Mouse (Mus musculus): ENCODE measurements around the gene Emp2. TPM values are rescaled to one million over a fixed set of nuclear protein-coding genes. Genes with fewer than 3 reads are reported as not detected.
A peak's percentile ranks its signal among the peaks of the same experiment; 100 is the strongest.

Emp2 gene
- polyA plus RNA-seq, 1 experiment from 2014 or later: 1.5 TPM

DNA sequence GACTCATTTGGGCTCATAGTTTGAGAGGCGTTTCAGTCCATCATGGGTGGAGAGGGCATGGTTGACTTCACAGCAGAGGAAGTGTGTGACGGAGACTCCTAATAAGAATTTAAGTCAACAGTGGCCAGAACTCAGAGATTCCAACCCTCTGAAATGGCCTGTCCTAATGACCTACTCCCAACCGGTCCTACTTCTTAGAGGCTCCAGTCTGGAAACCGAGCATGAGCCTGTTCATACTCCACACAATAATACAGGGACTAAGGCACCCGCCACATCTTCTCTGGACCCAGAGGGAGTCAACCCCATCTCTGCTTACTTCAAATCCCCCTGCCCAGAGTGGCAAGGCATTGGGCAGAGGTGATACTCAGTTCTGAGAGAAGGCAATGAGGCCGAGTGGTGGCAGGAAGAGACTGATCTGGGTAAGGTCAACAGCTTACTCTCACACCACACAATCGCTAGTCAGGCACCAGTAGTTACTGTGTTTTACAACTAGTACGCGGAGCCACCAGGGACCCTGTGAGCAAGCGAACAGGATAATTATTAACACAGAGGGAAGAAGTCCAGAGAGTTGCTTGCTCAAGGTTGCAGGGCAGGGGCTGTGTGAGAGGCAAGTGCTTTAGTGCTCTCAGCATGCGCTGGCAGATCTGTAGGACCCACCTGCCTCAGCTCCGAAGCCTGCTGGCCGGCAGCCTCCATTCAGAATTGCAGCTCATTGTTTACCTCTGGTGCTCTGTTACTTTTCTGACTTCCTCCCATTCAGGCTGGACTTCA lies 14.0 kb upstream of the Emp2 start:
- ATAC-seq (peak; percentile 27; the same call in 1 of the 2 replicates), DNase-seq (peak; percentile 21)
- H3K4me2 ChIP-seq (ENCODE audit: low read depth, low read length): 0 out of 2 replicates have a peak overlapping the region, but pooled peaks have one; percentile 9
- H3K9ac ChIP-seq (replicated peaks): no peak overlapping the region
- no peak for TF ChIP-seq CTCF (IDR thresholded peaks at IDR 0.05; ENCODE audit: low read depth)
- TF ChIP-seq EP300 (IDR thresholded peaks at IDR 0.05; ENCODE audit: low read depth): no peak
- H3K27me3 ChIP-seq (ENCODE audit: insufficient read depth, low read length): no peaks in the 10 kb centered on the region
- H3K27ac ChIP-seq (ENCODE audit: low read depth): no peak overlapping the region
- H3K36me3 ChIP-seq (replicated peaks; ENCODE audit: insufficient read depth, low read length): no peaks in the 10 kb centered on the region
- no peaks in the 10 kb centered on the region for H3K4me1 ChIP-seq (ENCODE audit: insufficient read depth)
- WGBS (ENCODE audit: insufficient replicate concordance): 51% methylated on average over 13 of the region's 13 CpGs
- no peaks in the 10 kb centered on the region for H3K9me3 ChIP-seq (ENCODE audit: low read length)
- no peak overlapping the region for H3K4me3 ChIP-seq (ENCODE audit: low read depth, low read length)

DNA sequence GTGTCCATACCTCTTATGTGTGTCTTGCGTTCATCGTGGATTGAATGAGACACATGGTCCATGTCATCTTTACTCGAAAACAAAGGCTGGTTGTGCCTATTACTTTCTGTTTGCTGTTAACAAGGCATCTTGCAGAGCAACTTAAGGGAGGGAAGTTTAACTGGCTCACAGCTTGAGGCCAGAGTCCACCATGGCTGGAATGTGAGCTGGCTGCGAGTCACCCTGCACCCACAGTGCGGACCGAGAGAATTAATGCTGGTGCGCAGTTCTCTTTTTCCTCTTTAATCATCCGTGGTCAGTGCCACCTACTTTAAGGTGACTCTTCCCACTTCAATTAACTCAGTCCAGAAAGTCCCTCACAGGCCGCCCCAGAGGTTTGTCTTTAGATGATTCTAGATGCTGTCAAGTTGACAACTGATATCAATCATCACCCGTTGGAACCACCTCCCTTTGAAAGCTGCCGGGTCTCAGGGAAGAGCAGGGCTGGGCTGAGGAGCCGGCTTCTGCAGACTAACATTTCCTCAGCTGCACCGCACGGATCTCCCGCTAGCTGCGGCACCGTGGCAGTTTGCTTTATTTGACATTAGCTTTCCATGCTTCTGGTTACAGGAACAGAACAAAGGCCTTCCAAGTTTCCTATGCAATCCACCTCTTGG lies 6.3 kb upstream of the Emp2 start:
- Histone ChIP-seq H3K27me3 (ENCODE audit: insufficient read depth, low read length) (no peaks in the 10 kb centered on the region), H3K4me3 (ENCODE audit: low read depth, low read length) (no peak overlapping the region), H3K9ac (replicated peaks) (no peak overlapping the region), H3K9me3 (ENCODE audit: low read length) (no peaks in the 10 kb centered on the region), H3K4me2 (ENCODE audit: low read depth, low read length) (no peak overlapping the region), H3K27ac (ENCODE audit: low read depth) (no peak overlapping the region), H3K4me1 (ENCODE audit: insufficient read depth) (no peaks in the 10 kb centered on the region), H3K36me3 (replicated peaks; ENCODE audit: insufficient read depth, low read length) (no peaks in the 10 kb centered on the region)
- ATAC-seq (no peak), DNase-seq (no peak)
- TF ChIP-seq CTCF (IDR thresholded peaks at IDR 0.05; ENCODE audit: low read depth): no peak
- no peak for TF ChIP-seq EP300 (IDR thresholded peaks at IDR 0.05; ENCODE audit: low read depth)
- 45% methylated on average over 17 of the region's 17 CpGs for WGBS (ENCODE audit: insufficient replicate concordance)

DNA sequence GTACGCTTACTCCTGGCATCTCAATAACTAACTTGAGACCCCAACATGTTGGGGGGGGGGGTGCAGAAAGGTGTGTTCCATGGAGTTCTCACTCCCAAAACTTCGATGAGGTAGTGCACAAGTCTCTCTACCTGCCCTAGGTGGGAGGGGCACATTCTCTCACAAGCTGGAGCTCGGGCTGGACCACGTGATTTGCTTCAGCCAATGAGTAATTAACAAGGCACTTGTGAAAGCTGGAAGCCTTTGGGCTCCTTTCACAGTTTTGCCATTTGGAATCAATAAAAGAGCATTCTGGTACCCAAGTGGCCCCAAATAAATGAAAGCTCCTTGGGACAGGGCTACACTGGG lies 3.4 kb upstream of the Emp2 start:
- Histone ChIP-seq H3K4me1 (ENCODE audit: insufficient read depth) (no peaks in the 10 kb centered on the region), H3K27me3 (ENCODE audit: insufficient read depth, low read length) (peaks cover 15% of the 10 kb centered on the region; the same call in 1 of the 2 replicates), H3K27ac (ENCODE audit: low read depth) (no peak overlapping the region), H3K4me3 (ENCODE audit: low read depth, low read length) (no peak overlapping the region), H3K4me2 (ENCODE audit: low read depth, low read length) (no peak overlapping the region), H3K9ac (replicated peaks) (no peak overlapping the region), H3K36me3 (replicated peaks; ENCODE audit: insufficient read depth, low read length) (no peaks in the 10 kb centered on the region), H3K9me3 (ENCODE audit: low read length) (no peaks in the 10 kb centered on the region)
- no peak for ATAC-seq
- TF ChIP-seq EP300 (IDR thresholded peaks at IDR 0.05; ENCODE audit: low read depth) (no peak), CTCF (IDR thresholded peaks at IDR 0.05; ENCODE audit: low read depth) (no peak)
- DNase-seq: no peak
- 46% methylated on average over 4 of the region's 4 CpGs for WGBS (ENCODE audit: insufficient replicate concordance)

DNA sequence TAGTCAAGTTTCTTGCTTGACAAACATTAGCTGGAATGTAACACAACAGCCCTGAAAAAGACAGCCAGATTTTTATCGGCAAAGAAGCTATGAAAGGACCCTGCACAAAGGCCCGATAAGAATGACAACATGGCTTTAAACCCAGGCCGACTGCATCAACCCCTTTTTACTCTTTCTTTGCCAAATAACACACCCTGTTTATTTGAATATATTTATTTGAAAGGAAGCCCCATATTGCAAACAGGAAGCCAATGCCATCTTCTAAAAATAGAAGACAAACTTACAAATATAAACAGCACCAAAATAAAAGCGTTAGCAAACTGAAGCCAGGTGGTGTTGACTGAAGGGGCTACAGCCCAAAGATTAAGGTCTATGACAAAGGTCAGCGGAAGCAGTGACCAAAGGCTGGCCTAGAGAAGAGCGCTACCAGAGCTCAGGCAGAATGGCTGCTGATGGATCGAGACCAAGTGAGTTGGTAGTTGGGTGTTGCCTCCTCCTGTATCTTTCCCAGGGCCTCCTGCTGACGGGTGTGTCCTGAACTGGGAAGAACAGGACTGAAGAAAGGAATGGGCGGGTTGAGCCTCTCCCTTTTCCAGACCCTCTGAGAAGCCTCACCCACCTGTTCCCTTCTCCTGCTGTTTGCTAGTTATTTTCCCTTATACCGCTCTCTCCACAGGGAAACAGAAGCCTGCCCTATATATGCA lies 2.9 kb upstream of the Emp2 start:
- Histone ChIP-seq H3K36me3 (replicated peaks; ENCODE audit: insufficient read depth, low read length) (no peaks in the 10 kb centered on the region), H3K9me3 (ENCODE audit: low read length) (no peaks in the 10 kb centered on the region), H3K4me3 (ENCODE audit: low read depth, low read length) (no peak overlapping the region), H3K9ac (replicated peaks) (no peak overlapping the region), H3K27me3 (ENCODE audit: insufficient read depth, low read length) (peaks cover 15% of the 10 kb centered on the region; the same call in 1 of the 2 replicates), H3K4me2 (ENCODE audit: low read depth, low read length) (no peak overlapping the region), H3K27ac (ENCODE audit: low read depth) (no peak overlapping the region), H3K4me1 (ENCODE audit: insufficient read depth) (no peaks in the 10 kb centered on the region)
- WGBS (ENCODE audit: insufficient replicate concordance): 66% methylated on average over 9 of the region's 10 CpGs
- ATAC-seq (no peak), DNase-seq (no peak)
- no peak for TF ChIP-seq EP300 (IDR thresholded peaks at IDR 0.05; ENCODE audit: low read depth)
- TF ChIP-seq CTCF (IDR thresholded peaks at IDR 0.05; ENCODE audit: low read depth): no peak

DNA sequence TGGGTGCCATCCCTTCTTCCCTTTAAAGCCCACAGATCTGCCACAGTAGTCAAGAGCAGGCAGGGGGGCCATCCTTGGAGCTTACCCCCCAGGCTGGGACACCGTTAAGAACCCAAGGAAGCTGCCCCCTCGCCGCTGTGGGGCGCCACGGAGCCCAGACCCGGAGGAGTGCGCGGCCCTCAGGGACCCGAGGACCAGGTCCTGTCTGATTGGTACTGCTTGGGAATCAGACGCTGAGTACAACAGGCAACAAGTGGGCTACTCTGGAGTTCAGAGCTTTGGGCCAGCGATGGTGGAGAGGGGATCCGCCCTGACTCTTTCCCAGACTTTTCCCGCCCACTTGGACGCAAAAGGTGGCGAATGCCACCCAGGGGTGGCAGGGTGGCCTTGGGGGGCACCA lies 542 bp downstream of the Emp2 start:
- peak overlapping the region; percentile 52 for H3K4me3 ChIP-seq (ENCODE audit: low read depth, low read length)
- H3K27ac ChIP-seq (ENCODE audit: low read depth): no peak overlapping the region
- DNase-seq: no peak
- H3K4me2 ChIP-seq (ENCODE audit: low read depth, low read length): peak overlapping the region; percentile 74
- WGBS (ENCODE audit: insufficient replicate concordance): 4% methylated on average over 15 of the region's 15 CpGs
- no peak overlapping the region for H3K9ac ChIP-seq (replicated peaks)
- no peak for TF ChIP-seq CTCF (IDR thresholded peaks at IDR 0.05; ENCODE audit: low read depth)
- no peak for TF ChIP-seq EP300 (IDR thresholded peaks at IDR 0.05; ENCODE audit: low read depth)
- H3K36me3 ChIP-seq (replicated peaks; ENCODE audit: insufficient read depth, low read length): no peaks in the 10 kb centered on the region; the same call in 1 of the 2 replicates
- no peaks in the 10 kb centered on the region for H3K4me1 ChIP-seq (ENCODE audit: insufficient read depth)
- H3K9me3 ChIP-seq (ENCODE audit: low read length): no peaks in the 10 kb centered on the region
- H3K27me3 ChIP-seq (ENCODE audit: insufficient read depth, low read length): peaks cover 15% of the 10 kb centered on the region; the same call in 1 of the 2 replicates
- ATAC-seq: peak; percentile 33

DNA sequence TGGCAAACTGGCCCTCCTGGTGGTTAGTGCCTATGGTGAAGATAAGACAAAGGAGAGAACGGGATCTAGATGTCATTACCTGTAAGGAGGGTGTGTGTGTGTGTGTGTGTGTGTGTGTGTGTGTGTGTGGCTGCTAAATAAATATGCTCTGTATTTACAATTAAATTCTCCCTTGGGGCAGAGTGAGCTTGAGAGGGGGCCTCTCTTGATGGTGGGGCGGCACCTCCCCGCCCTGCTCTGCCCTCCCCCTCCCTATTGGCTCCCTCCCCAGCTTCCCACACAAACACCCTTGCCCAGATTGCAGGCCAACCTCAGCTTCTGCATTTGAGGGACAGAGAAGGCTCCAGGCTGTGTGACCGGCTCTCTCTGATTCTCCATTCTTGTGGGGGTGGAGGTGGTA lies 1.8 kb downstream of the Emp2 start:
- H3K4me3 ChIP-seq (ENCODE audit: low read depth, low read length): no peak overlapping the region
- no peak overlapping the region for H3K27ac ChIP-seq (ENCODE audit: low read depth)
- WGBS (ENCODE audit: insufficient replicate concordance): 55% methylated on average over 4 of the region's 4 CpGs
- H3K36me3 ChIP-seq (replicated peaks; ENCODE audit: insufficient read depth, low read length): no peaks in the 10 kb centered on the region; the same call in 1 of the 2 replicates
- TF ChIP-seq CTCF (IDR thresholded peaks at IDR 0.05; ENCODE audit: low read depth) (no peak), EP300 (IDR thresholded peaks at IDR 0.05; ENCODE audit: low read depth) (no peak)
- peaks cover 15% of the 10 kb centered on the region; the same call in 1 of the 2 replicates for H3K27me3 ChIP-seq (ENCODE audit: insufficient read depth, low read length)
- ATAC-seq (no peak), DNase-seq (no peak)
- no peak overlapping the region for H3K4me2 ChIP-seq (ENCODE audit: low read depth, low read length)
- H3K9me3 ChIP-seq (ENCODE audit: low read length): no peaks in the 10 kb centered on the region
- H3K4me1 ChIP-seq (ENCODE audit: insufficient read depth): no peaks in the 10 kb centered on the region
- H3K9ac ChIP-seq (replicated peaks): no peak overlapping the region

All from liver, postnatal 0 days (tissue).